Mouse (Mus musculus) hindbrain, embryonic 12.5 days (tissue): ENCODE results near the gene Tmppe. TPM values are rescaled to one million over a fixed set of nuclear protein-coding genes. Genes with fewer than 3 reads are reported as not detected.
A peak's percentile ranks its signal among the peaks of the same experiment; 100 is the strongest.

Source experiments
- ATAC-seq: fragments of 200-750 bp; cut with Nextera tagmentation; 2 replicates; pipeline ENCODE4 v1.8.0; 2017; ENCODE audit warnings: moderate TSS enrichment; ENCODE audit not compliant: low FRiP score
- H3K27ac ChIP-seq: fragments of 300-500 bp; sonication (generic); 2 replicates; pipeline ENCODE4 v1.5.1; 2016; ENCODE audit warnings: mild to moderate bottlenecking
- H3K27me3 ChIP-seq: fragments of 300-500 bp; sonication (generic); 2 replicates; pipeline ENCODE4 v1.6.1; 2016; ENCODE audit warnings: mild to moderate bottlenecking
- H3K36me3 ChIP-seq: fragments of 300-500 bp; sonication (generic); 2 replicates; pipeline ENCODE4 v1.6.1; 2016; ENCODE audit warnings: mild to moderate bottlenecking
- H3K4me1 ChIP-seq: fragments of 300-500 bp; sonication (generic); 2 replicates; pipeline ENCODE4 v1.6.1; 2016
- H3K4me2 ChIP-seq: fragments of 300-500 bp; sonication (generic); replicated peaks from 2 replicates; pipeline ENCODE4 v1.6.1; 2016; ENCODE audit warnings: mild to moderate bottlenecking
- H3K4me3 ChIP-seq: fragments of 300-500 bp; sonication (generic); 2 replicates; pipeline ENCODE4 v1.5.1; 2016; ENCODE audit warnings: mild to moderate bottlenecking
- H3K9ac ChIP-seq: fragments of 300-500 bp; sonication (generic); 2 replicates; pipeline ENCODE4 v1.6.1; 2016; ENCODE audit warnings: mild to moderate bottlenecking, moderate library complexity
- H3K9me3 ChIP-seq: fragments of 300-500 bp; sonication (generic); replicated peaks from 2 replicates; pipeline ENCODE4 v1.6.1; 2016; ENCODE audit warnings: mild to moderate bottlenecking
- WGBS: fragments of 180-500 bp; shearing (Covaris S2); methylation state at CpG from one replicate; pipeline ENCODE4 v1.1.7; 2016; 5-methylcytosine and 5-hydroxymethylcytosine counted together
- polyA plus RNA-seq: library from polyadenylated mRNA; unstranded; fragments of >200 nt; fragmentation: Nextera tagmentation; extraction: Ambion mirVana; gene quantifications from 2 replicates; pipeline ENCODE4 v1.2.1, GENCODE M21; 2016

The Tmppe gene
- polyA plus RNA-seq, 1 experiment from 2014 or later: 10.3 TPM

DNA sequence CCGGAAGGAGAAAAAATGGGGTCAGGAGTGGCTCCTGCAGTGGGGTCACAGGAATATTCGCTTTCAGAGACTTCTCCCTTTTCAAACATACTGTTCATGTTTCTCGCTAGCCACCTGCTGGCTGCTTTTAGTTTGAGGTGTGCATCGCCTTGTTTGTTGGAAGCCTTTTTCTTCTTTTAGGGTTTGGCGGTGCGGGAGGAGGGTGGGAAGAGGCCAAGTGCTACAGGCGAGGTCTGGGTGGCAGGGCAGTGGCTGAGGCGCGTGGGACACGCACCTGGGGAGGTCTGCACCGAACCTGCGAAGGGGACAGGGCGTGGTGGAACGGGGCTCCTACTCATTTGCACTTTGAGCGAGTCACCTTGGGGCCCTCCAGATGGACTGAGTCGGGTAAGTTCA is 778 bp downstream of the Tmppe start:
- Histone ChIP-seq H3K27ac (peak overlapping the region; percentile 84), H3K4me2 (peak overlapping the region; percentile 74), H3K4me1 (peaks cover 11% of the 10 kb centered on the region), H3K27me3 (no peaks in the 10 kb centered on the region), H3K4me3 (peak overlapping the region; percentile 69), H3K36me3 (peaks cover 20% of the 10 kb centered on the region), H3K9ac (peak overlapping the region; percentile 78), H3K9me3 (0 out of 2 replicates have a peak, but pooled peaks cover 6% of the 10 kb centered on the region)
- WGBS: 3% methylated on average over 16 of the region's 16 CpGs
- no peak for ATAC-seq

DNA sequence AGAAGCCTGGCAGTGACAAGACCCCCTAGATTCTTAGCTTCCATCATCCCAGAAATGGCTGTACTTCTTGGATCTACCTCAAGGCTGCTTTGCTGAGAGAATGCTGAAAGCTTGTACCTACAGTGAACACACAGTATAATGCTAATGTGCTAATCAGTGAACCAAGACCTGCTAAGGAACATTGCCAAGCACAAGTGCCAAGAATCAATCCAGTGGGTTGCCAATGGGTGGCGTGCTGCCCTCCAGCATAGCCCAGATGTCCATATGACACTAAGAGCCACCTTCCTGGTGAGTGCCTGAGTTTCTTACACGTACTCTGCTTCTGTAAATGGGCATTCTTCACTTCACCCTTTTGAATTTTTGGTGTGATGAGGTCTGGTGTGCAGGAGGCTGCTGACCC is 6.8 kb downstream of the Tmppe start:
- Histone ChIP-seq H3K9me3 (0 out of 2 replicates have a peak, but pooled peaks cover 6% of the 10 kb centered on the region), H3K9ac (no peak overlapping the region), H3K27ac (no peak overlapping the region), H3K4me2 (no peak overlapping the region), H3K4me3 (no peak overlapping the region), H3K4me1 (no peaks in the 10 kb centered on the region), H3K36me3 (peaks cover 44% of the 10 kb centered on the region), H3K27me3 (no peaks in the 10 kb centered on the region)
- ATAC-seq: no peak
- WGBS: 92% methylated on average over 2 of the region's 2 CpGs

DNA sequence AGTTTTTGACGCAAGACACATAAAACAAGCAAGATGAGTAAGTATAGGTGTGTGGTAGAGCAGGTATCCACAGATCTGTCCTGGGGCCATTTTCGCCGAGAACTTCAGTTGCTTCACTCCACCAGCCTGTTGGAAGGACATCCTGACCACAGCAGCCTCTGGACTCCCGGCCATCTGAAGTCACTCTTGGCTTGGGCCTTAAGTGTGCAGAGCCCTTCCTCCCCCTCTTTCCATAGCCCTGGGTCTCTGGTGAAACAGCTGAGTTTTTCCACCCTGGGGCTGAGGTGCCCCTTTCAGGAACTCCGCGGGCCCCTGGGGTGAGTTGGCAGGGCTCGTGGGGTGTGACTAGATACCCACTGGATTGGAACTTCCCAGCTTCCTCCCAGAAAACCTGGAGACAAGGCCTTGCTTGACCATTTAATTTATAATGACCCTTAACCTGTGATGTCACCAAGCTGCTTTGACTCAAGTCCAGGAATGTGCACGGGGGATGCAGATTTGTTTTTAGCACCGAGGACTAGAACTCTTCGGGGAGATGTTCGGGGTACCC is 9.5 kb downstream of the Tmppe start:
- H3K36me3 ChIP-seq: peaks cover 33% of the 10 kb centered on the region
- H3K9me3 ChIP-seq: 0 out of 2 replicates have a peak, but pooled peaks cover 3% of the 10 kb centered on the region
- no peak overlapping the region for H3K27ac ChIP-seq
- H3K9ac ChIP-seq: no peak overlapping the region
- no peak for ATAC-seq
- 96% methylated on average over 11 of the region's 11 CpGs for WGBS
- H3K4me3 ChIP-seq: no peak overlapping the region
- no peaks in the 10 kb centered on the region for H3K4me1 ChIP-seq
- no peaks in the 10 kb centered on the region for H3K27me3 ChIP-seq
- H3K4me2 ChIP-seq: no peak overlapping the region

DNA sequence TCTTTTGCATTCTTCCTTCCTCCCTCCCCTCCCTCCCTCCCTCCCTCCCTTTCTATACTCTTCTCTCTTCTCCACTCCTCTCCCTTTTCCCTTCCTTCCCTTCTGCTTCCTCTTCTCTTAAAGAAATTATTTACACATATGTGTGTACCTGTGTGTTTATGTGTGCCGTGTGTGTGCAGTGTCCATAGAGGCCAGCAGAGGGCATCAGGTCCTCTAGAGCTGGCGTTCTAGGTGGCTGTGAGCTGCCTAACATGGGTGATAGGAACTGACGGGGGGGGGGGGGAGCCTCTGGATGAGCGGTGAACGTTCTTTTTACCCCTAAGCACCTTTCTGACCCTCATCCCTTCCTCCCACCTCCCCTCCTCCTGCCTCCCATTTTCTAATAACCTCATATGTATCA is 10.4 kb downstream of the Tmppe start:
- Histone ChIP-seq H3K4me1 (no peaks in the 10 kb centered on the region), H3K9ac (no peak overlapping the region), H3K36me3 (peaks cover 24% of the 10 kb centered on the region), H3K9me3 (no peaks in the 10 kb centered on the region), H3K27ac (no peak overlapping the region), H3K27me3 (no peaks in the 10 kb centered on the region), H3K4me2 (no peak overlapping the region), H3K4me3 (no peak overlapping the region)
- ATAC-seq: no peak
- 91% methylated on average over 5 of the region's 5 CpGs for WGBS

DNA sequence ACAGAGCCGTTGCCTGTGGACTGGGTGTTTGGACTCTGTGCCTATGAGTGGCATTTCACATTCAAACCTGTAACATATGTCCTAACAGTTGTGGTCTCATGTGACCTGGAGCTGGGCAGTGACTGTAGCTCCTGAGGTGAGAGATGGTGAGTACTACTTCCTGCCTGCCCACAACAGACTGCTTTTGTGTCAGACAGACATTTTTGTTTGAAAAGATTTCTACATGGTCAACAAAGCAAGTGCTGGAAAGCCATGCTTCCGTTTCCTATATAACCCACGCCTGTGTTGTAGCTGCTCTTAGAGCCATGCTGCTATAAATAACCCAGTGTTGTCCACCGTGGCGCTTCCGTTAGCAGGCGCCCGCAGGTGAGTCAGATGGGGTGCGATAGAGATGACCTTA is 11.5 kb downstream of the Tmppe start:
- Histone ChIP-seq H3K9me3 (no peaks in the 10 kb centered on the region), H3K36me3 (peaks cover 24% of the 10 kb centered on the region), H3K27ac (no peak overlapping the region), H3K4me1 (no peaks in the 10 kb centered on the region), H3K27me3 (no peaks in the 10 kb centered on the region), H3K9ac (no peak overlapping the region), H3K4me2 (no peak overlapping the region), H3K4me3 (no peak overlapping the region)
- ATAC-seq: no peak
- 94% methylated on average over 9 of the region's 9 CpGs for WGBS

DNA sequence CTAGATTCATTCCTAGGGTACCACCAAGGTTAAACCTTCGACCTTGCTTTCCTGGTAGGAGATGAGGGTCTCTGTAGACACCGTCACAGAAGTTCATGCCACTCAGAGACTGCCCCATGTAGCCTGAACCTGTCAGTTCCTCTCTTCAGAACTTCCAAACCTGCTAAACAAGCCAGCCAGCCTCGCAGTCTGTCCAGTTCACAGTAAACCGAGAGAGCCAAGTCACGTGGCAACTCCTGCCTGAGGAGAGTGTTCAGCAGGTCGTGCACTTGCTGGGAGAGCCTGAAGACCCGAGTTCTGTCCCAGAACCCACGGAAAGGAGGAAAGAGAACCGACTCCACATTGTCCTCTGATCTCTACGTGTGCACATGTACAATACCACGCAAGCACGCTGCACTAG is 13.0 kb downstream of the Tmppe start:
- no peak for ATAC-seq

DNA sequence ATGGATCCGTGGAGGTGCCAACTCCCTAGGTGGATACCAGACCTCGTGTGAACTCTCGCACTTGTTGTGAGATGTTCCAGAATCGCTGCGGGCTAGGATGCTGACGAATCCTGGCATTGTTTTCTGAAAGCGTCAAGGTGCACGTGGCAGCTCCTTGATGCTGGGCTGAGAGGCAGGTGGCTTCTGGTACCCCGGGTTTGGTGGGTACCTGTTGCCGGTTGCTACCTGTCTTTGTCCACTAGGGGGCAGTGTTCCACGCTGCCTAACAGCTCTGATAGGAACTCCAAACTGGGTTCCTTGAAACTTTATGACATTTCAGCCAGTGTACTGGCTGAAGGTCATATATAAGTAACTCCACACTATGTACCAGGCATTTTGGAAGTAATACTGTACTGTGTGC is 14.8 kb downstream of the Tmppe start:
- WGBS: 26% methylated on average over 11 of the region's 11 CpGs

More for the DNA sequence above, 13.0 kb downstream of the Tmppe start:
- Histone ChIP-seq H3K9me3 (no peaks in the 10 kb centered on the region), H3K4me2 (no peak overlapping the region), H3K27me3 (no peaks in the 10 kb centered on the region), H3K36me3 (peaks cover 20% of the 10 kb centered on the region), H3K4me3 (no peak overlapping the region), H3K4me1 (no peaks in the 10 kb centered on the region), H3K27ac (no peak overlapping the region), H3K9ac (no peak overlapping the region)
- WGBS: 85% methylated on average over 12 of the region's 12 CpGs

DNA sequence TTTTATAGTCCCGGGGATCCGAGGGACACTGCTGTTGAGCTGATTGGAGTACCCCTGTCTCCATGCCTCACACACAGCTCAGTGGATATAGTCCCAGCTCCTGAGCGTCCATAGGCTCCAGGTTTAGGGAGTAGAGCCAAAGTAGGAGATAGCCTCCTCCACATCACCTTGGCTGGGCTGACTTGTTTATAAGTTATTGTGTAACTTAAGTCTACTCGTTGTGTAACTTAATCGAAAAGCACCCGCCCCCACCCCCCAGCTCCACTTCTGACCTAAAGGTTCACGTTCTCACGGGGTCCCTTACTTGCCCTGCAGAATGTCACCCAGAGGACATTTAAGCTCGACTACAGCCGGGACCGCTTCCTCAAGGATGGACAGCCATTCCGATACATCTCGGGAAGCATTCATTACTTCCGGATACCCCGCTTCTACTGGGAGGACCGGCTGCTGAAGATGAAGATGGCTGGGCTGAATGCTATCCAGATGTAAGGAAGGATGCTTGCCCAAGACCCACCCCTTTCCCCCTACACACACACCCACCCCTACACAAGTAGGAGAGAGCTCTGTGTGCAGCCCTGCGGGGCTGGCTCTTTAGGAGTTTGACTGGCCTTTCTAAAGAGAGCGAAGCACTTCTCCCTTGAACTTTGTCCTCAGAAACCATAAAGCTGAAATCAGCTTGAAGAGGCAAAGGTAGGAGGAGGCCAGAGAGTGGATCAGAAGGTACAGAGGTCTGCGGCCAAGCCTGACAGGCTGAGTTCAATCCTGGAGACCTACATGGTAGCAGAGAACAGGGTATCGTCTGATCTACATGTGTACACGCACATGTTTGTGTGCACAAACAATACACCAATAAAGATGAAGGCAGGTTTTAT is 16.0 kb downstream of the Tmppe start:
- Histone ChIP-seq H3K9ac (no peak overlapping the region), H3K4me2 (no peak overlapping the region), H3K4me3 (no peak overlapping the region), H3K36me3 (no peaks in the 10 kb centered on the region), H3K27me3 (no peaks in the 10 kb centered on the region), H3K4me1 (no peaks in the 10 kb centered on the region), H3K9me3 (no peaks in the 10 kb centered on the region), H3K27ac (no peak overlapping the region)
- 91% methylated on average over 21 of the region's 21 CpGs for WGBS
- no peak for ATAC-seq

More for the DNA sequence above, 14.8 kb downstream of the Tmppe start:
- Histone ChIP-seq H3K9ac (no peak overlapping the region), H3K27ac (no peak overlapping the region), H3K4me1 (no peaks in the 10 kb centered on the region), H3K4me3 (no peak overlapping the region), H3K9me3 (no peaks in the 10 kb centered on the region), H3K36me3 (peaks cover 6% of the 10 kb centered on the region; the same call in 1 of the 2 replicates), H3K4me2 (no peak overlapping the region), H3K27me3 (no peaks in the 10 kb centered on the region)
- no peak; the same call in 1 of the 2 replicates for ATAC-seq

DNA sequence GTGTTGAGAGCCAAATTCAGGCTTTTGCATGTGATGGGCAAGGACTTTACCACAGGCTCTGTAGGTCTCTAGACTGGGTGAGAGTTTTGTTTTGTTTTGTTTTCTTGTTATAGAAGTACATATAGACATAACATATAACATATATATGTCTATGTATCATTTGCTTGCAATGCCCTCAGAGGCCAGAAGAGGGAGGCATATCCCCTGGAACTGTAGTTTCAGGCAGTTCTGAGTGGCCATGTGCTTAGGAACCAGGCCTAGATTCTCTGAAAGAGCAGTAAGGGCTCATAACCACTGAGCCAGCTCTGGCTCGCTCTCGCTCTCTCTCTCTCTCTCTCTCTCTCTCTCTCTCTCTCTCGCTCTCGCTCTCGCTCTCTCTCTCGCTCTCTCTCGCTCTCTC is 17.3 kb downstream of the Tmppe start:
- Histone ChIP-seq H3K4me3 (no peak overlapping the region), H3K36me3 (no peaks in the 10 kb centered on the region), H3K9me3 (no peaks in the 10 kb centered on the region), H3K27me3 (no peaks in the 10 kb centered on the region), H3K27ac (no peak overlapping the region), H3K4me1 (no peaks in the 10 kb centered on the region), H3K4me2 (no peak overlapping the region), H3K9ac (no peak overlapping the region)
- no peak for ATAC-seq
- 66% methylated on average over 7 of the region's 7 CpGs for WGBS

DNA sequence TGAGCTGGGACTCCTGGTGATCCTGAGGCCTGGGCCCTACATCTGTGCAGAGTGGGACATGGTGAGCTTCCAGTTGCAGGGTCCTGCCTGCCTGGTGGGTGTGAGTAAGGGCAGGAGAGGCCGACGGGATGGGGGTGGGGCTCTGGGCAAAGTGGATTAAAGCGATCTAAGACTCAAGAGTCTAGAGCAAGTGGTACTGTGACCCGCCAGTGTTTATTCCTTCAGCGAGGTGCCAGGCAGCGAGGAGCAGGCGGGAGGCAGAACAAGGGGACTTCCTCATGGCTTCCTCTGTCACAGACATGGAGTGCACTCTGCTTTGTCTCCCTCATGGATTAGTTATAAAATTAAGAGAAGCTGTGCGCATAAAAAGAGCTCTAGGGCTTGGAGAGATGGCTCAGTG is 19.5 kb downstream of the Tmppe start:
- WGBS: 89% methylated on average over 8 of the region's 8 CpGs
- Histone ChIP-seq H3K36me3 (peaks cover 6% of the 10 kb centered on the region; the same call in 1 of the 2 replicates), H3K9me3 (peaks cover 3% of the 10 kb centered on the region; the same call in 1 of the 2 replicates), H3K4me3 (no peak overlapping the region), H3K4me2 (no peak overlapping the region), H3K27ac (no peak overlapping the region), H3K27me3 (no peaks in the 10 kb centered on the region), H3K9ac (no peak overlapping the region), H3K4me1 (no peaks in the 10 kb centered on the region)
- ATAC-seq: no peak

DNA sequence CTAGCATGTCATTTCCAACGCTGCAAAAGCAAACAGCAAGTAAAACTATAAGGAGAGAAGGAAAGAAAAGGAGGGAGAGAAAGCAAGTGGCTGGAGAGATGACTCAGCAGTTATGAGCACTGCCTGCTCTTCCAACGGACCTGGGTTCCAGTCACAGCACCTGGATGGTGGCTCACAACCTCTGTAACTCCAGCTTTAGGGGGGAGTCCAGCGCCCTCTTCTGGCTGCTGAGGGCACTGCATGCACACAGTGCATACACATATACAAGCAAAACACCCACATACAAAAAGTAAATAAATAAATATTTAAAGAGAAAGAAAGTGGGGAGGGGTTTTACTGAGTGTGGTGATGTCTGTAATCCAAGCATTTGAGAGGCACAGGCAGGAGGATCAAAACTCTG is 20.1 kb downstream of the Tmppe start:
- Histone ChIP-seq H3K4me3 (no peak overlapping the region), H3K36me3 (peaks cover 11% of the 10 kb centered on the region; the same call in 1 of the 2 replicates), H3K27me3 (no peaks in the 10 kb centered on the region), H3K4me2 (no peak overlapping the region), H3K9ac (no peak overlapping the region), H3K4me1 (no peaks in the 10 kb centered on the region), H3K9me3 (peaks cover 6% of the 10 kb centered on the region; the same call in 1 of the 2 replicates), H3K27ac (no peak overlapping the region)
- 66% methylated on average over 3 of the region's 3 CpGs for WGBS
- no peak for ATAC-seq

DNA sequence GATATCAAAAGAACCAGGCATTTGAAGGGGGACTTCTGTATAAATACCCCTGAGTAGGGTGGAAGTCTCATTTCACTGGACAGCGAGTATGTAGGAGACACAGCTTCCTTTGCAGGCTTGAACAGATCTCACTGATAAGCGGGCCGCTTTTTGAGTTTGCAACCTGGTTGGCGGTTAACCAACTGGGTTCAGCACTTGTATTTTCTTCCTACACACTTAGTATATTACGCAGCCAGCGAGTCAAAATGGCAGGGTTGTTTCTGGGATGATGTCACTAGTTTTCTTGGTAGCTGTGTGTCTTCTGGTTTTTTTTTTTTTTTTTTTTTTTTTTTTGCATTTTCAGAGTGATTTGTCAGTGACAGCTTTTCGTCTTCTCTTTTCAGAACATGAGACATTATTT is 20.9 kb downstream of the Tmppe start:
- peaks cover 11% of the 10 kb centered on the region; the same call in 1 of the 2 replicates for H3K36me3 ChIP-seq
- H3K4me3 ChIP-seq: no peak overlapping the region
- H3K27me3 ChIP-seq: no peaks in the 10 kb centered on the region
- no peak overlapping the region for H3K9ac ChIP-seq
- no peak overlapping the region for H3K27ac ChIP-seq
- H3K4me2 ChIP-seq: no peak overlapping the region
- peaks cover 6% of the 10 kb centered on the region; the same call in 1 of the 2 replicates for H3K9me3 ChIP-seq
- no peak for ATAC-seq
- 89% methylated on average over 7 of the region's 7 CpGs for WGBS
- H3K4me1 ChIP-seq: no peaks in the 10 kb centered on the region
